Mouse (Mus musculus) hindbrain, embryonic 10.5 days (tissue): Measurements from ENCODE around the gene Btn1a1. TPM values are rescaled to one million over a fixed set of nuclear protein-coding genes. Genes with fewer than 3 reads are reported as not detected.

ENCODE experiments used
- DNase-seq: peaks from one replicate; pipeline ENCODE4 v3.0.0-alpha.2; 2017; ENCODE audit warnings: low spot score
- H3K27ac ChIP-seq: fragments of 300-500 bp; sonication (generic); 2 replicates; pipeline ENCODE4 v1.5.1; 2016; ENCODE audit warnings: mild to moderate bottlenecking, moderate library complexity
- H3K27me3 ChIP-seq: fragments of 300-500 bp; sonication (generic); 2 replicates; pipeline ENCODE4 v1.6.1; 2016; ENCODE audit warnings: mild to moderate bottlenecking; ENCODE audit not compliant: poor library complexity, insufficient read depth, severe bottlenecking
- H3K36me3 ChIP-seq: fragments of 300-500 bp; sonication (generic); 2 replicates; pipeline ENCODE4 v1.6.1; 2016; ENCODE audit warnings: mild to moderate bottlenecking, moderate library complexity
- H3K4me1 ChIP-seq: fragments of 300-500 bp; sonication (generic); replicated peaks from 2 replicates; pipeline ENCODE4 v1.6.1; 2016; ENCODE audit warnings: mild to moderate bottlenecking
- H3K4me3 ChIP-seq: fragments of 300-500 bp; sonication (generic); 2 replicates; pipeline ENCODE4 v1.5.1; 2016; ENCODE audit warnings: mild to moderate bottlenecking, moderate library complexity
- H3K9me3 ChIP-seq: fragments of 300-500 bp; sonication (generic); 2 replicates; pipeline ENCODE4 v1.6.1; 2016; ENCODE audit warnings: mild to moderate bottlenecking, moderate library complexity
- WGBS: fragments of 180-500 bp; shearing (Covaris S2); methylation state at CpG from one replicate; pipeline ENCODE4 v1.1.7; 2016; 5-methylcytosine and 5-hydroxymethylcytosine counted together
- polyA plus RNA-seq: library from polyadenylated mRNA; unstranded; fragments of >200 nt; fragmentation: Nextera tagmentation; extraction: Ambion mirVana; gene quantifications from 2 replicates; pipeline ENCODE4 v1.2.1, GENCODE M21; 2016

The Btn1a1 gene
- polyA plus RNA-seq, 1 experiment from 2014 or later = 0.04 TPM

DNA sequence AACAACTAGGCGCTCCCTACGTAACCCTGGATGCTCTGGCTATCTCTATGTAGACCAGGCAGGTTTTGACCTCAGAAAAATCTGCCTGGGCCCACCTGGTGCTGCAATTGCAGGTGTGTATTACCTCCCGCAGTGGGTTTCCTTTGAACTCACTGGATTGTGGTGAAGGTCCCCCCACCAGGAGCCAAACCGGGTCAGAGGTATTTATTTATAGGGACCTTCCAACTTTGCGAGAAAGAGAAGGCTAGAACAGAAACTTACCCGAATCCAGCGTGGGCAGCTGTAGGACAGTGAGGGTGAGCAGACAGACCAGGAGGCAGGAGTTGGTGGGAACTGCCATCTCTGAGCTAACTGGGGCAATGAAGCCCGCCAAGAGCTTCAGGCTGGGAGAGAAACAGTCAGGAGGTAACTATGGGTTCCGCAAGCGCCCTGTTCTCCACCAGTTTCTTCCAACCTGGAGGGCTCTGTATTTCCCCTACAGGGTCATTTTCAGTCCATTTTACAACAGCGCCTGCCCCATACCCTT lies 797 bp downstream of the Btn1a1 start:
- Histone ChIP-seq H3K4me3 (peak overlapping the region; percentile 66), H3K36me3 (no peaks in the 10 kb centered on the region), H3K9me3 (no peaks in the 10 kb centered on the region), H3K27ac (no peak overlapping the region), H3K27me3 (peaks cover 33% of the 10 kb centered on the region; the same call in 1 of the 2 replicates), H3K4me1 (peaks cover 29% of the 10 kb centered on the region)
- DNase-seq = peak; percentile 45
- WGBS = under 1% methylated on average over 11 of the region's 11 CpGs

DNA sequence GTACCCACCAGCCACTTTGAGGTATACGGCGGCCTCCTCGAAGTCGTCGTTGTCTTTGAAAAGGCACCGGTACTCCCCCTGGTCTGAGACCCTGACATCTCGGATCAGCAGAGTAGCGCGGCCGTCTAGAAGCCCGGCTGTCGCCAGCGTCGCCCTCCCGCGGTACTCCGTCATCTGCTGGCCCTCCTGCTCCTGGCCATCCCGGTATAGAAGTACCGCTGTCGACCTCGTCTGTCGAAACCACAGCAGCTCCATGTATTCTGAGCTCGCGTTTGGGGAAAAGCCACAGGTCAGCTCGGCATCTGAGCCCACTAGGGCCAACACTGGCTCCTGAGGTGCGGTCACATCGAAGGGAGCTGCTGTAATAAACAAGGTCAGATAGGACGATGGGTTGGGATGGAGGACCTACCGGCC lies 1.5 kb downstream of the Btn1a1 start:
- WGBS = under 1% methylated on average over 29 of the region's 29 CpGs
- Histone ChIP-seq H3K36me3 (no peaks in the 10 kb centered on the region), H3K27me3 (peaks cover 37% of the 10 kb centered on the region), H3K4me3 (peak overlapping the region; percentile 66), H3K9me3 (no peaks in the 10 kb centered on the region), H3K4me1 (peaks cover 33% of the 10 kb centered on the region), H3K27ac (peak overlapping the region; percentile 59; the same call in 1 of the 2 replicates)
- DNase-seq = peak; percentile 67

DNA sequence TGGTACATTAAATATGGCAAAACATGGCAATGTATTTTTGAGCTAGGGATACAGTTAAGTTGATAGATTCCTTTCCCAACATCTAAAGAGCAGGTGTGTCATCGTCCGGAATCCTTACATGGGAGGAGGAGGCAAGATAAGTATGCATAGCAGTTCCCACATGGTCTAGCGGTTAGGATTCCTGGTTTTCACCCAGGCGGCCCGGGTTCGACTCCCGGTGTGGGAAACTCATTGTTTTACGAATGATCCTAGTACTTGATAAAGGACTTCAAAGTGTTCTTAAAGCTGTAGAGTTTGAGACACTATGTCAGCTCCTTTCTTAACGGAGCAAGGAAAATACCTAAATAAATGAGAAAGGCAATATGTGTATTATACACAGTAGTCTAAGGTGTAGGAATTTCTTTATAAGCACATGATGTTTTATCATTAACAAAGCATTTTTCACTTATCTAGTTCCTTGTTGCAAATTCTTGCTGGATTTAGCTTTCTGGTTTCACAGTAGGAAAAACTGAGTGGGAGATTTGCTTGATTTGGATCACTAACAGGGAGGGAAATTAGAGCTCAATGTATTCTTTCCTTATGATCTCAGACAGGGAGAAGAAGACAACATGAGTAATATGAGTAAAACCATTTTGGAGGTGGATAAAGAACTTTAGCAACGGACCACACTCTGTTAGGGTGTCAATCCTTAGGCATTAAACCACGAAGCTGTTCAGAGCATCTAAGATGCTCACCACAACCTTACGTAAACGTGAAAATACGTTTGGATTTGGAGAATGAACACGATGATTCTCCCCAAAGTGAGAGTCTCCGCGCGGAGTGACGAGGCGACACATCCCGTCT lies 2.1 kb downstream of the Btn1a1 start:
- H3K27ac ChIP-seq = peak overlapping the region; percentile 59; the same call in 1 of the 2 replicates
- DNase-seq = peak; percentile 90

DNA sequence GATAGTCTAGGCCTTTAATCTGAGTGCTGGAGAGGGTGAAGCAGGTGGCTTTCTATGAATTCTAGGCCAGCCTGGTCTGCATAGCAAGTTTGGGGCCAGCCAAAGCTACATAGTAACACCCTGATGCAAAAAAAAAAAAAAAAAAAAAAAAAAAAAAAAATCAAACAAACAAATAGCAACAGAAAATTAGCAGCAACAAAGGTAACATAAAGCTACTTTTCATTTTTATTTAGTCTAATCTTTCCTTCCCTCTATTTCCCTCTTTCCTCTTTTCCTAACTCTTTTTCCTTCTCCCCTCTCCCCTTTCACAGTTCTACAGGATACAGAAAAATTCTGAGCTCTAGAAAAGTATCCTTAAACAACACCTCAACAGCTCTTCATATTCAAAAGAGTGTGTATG lies 3.0 kb downstream of the Btn1a1 start:
- DNase-seq = no peak
- H3K36me3 ChIP-seq = no peaks in the 10 kb centered on the region
- peaks cover 42% of the 10 kb centered on the region for H3K4me1 ChIP-seq
- peaks cover 51% of the 10 kb centered on the region for H3K27me3 ChIP-seq
- H3K9me3 ChIP-seq = no peaks in the 10 kb centered on the region
- no peak overlapping the region for H3K27ac ChIP-seq
- no peak overlapping the region for H3K4me3 ChIP-seq

More for the DNA sequence above, 2.1 kb downstream of the Btn1a1 start:
- H3K4me3 ChIP-seq = peak overlapping the region; percentile 66
- WGBS = under 1% methylated on average over 21 of the region's 21 CpGs
- H3K36me3 ChIP-seq = no peaks in the 10 kb centered on the region
- peaks cover 39% of the 10 kb centered on the region for H3K4me1 ChIP-seq
- H3K9me3 ChIP-seq = no peaks in the 10 kb centered on the region
- H3K27me3 ChIP-seq = peaks cover 43% of the 10 kb centered on the region

DNA sequence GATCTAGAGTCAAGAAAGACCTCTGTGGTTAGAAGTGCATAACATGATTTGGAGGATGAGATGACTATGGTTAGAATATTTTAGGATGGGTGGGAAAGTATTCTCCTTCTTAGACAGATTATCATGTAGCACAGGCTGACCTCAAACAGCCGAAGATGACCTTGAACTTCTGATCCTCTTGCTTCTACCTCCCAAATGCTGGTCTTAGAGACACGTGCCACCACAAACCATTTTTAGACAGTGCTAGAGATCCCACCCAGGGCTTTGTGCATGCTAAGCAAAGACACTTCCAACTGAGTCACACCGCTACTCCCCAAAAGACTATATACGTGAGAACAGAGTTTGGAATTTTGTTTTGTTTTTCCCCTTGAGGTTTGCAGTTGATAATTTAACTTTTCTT lies 3.6 kb downstream of the Btn1a1 start:
- H3K4me3 ChIP-seq = no peak overlapping the region
- H3K27ac ChIP-seq = no peak overlapping the region
- H3K36me3 ChIP-seq = no peaks in the 10 kb centered on the region
- H3K4me1 ChIP-seq = peaks cover 42% of the 10 kb centered on the region
- no peak for DNase-seq
- H3K27me3 ChIP-seq = peaks cover 57% of the 10 kb centered on the region
- WGBS = 77% methylated on average over 4 of the region's 4 CpGs
- H3K9me3 ChIP-seq = no peaks in the 10 kb centered on the region

DNA sequence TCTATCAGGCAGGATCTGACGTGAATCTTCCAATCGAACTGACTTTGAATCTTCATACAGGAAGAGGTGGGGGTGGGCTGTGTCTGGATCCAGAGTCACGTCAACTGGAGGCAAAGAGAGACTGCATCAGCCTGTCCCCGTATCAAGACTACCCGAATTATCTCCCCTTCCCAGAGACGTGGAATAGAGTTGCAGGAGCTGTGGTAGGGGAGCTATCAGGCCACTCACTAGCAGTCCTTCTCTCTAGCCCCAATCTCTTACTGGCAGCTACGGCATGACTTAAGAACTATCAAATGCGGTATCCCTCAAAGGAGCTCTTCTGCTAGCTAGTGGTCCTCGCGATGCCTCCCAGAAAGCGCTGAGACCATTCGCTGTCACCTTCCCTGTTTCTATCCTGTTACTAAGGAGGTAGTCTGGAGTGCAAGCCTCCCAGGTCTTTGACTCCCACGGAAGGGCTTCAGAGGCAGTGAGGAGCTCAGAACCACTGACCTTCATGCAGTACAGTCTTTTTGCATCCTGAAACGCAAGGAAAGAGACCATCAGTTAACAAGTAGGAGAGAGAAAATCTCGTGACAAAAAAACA lies 6.3 kb downstream of the Btn1a1 start:
- Histone ChIP-seq H3K36me3 (no peaks in the 10 kb centered on the region), H3K9me3 (no peaks in the 10 kb centered on the region), H3K4me3 (peak overlapping the region; percentile 32), H3K27me3 (peaks cover 46% of the 10 kb centered on the region), H3K27ac (peak overlapping the region; percentile 23; the same call in 1 of the 2 replicates), H3K4me1 (peaks cover 20% of the 10 kb centered on the region)
- 16% methylated on average over 15 of the region's 15 CpGs for WGBS
- no peak for DNase-seq

GRCm38 (mm10) chr13:23453926-23454325 lies 11.8 kb downstream of the Btn1a1 start:
- Histone ChIP-seq H3K4me1 (peaks cover 6% of the 10 kb centered on the region; the same call in 1 of the 2 replicates), H3K4me3 (peak overlapping the region; percentile 59), H3K27me3 (peaks cover 20% of the 10 kb centered on the region), H3K9me3 (no peaks in the 10 kb centered on the region), H3K27ac (peak overlapping the region; percentile 78), H3K36me3 (no peaks in the 10 kb centered on the region)
- WGBS = under 1% methylated on average over 9 of the region's 9 CpGs
- DNase-seq = no peak

DNA sequence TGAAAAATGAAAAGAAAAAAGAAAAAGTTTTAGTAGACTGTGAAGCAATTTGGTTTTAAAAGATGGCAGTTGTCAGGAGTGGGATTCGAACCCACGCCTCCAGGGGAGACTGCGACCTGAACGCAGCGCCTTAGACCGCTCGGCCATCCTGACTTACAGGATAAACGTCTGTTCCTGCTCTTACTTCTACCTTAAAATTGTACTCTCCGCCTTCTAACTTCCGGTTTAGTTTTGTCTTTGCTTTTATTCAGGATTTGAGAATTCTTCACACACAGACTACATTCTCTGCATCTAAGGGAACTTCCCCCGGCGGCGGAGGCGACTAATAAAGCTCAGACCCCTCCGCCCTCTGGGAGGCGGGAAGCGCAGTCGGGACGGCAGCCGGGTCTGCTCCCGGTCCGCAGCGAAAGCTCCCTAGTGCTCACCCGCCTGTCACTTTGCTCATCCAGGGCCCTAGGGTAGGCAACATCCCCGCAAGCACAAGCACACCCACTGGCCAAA lies 12.3 kb downstream of the Btn1a1 start:
- no peaks in the 10 kb centered on the region for H3K9me3 ChIP-seq
- peak; percentile 76 for DNase-seq
- H3K4me1 ChIP-seq = peaks cover under 1% of the 10 kb centered on the region; the same call in 1 of the 2 replicates
- H3K36me3 ChIP-seq = no peaks in the 10 kb centered on the region
- under 1% methylated on average over 25 of the region's 25 CpGs for WGBS
- H3K27ac ChIP-seq = peak overlapping the region; percentile 78
- peaks cover 15% of the 10 kb centered on the region for H3K27me3 ChIP-seq
- H3K4me3 ChIP-seq = peak overlapping the region; percentile 59

DNA sequence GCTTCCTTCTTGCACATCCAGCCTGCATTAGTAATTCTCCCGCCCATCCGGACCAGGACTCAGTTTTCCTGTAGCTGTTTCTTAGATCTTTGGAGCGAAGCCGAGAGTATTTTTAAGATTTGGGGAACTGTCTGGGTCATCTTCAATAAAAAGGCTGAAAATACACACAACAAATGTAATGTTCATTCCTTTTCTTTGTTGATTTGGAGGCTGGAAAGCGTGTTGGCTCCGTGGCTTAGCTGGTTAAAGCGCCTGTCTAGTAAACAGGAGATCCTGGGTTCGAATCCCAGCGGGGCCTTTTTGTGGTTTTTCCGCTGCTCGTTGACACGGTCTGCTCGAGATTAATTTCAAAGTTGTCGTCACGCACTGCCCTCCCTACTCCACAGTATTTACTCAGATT lies 15.3 kb downstream of the Btn1a1 start:
- WGBS = under 1% methylated on average over 15 of the region's 15 CpGs
- H3K4me3 ChIP-seq = peak overlapping the region; percentile 64
- H3K27me3 ChIP-seq = no peaks in the 10 kb centered on the region
- no peaks in the 10 kb centered on the region for H3K9me3 ChIP-seq
- H3K36me3 ChIP-seq = no peaks in the 10 kb centered on the region
- H3K4me1 ChIP-seq = peaks cover 2% of the 10 kb centered on the region; the same call in 1 of the 2 replicates
- H3K27ac ChIP-seq = peak overlapping the region; percentile 84
- DNase-seq = peak; percentile 87

DNA sequence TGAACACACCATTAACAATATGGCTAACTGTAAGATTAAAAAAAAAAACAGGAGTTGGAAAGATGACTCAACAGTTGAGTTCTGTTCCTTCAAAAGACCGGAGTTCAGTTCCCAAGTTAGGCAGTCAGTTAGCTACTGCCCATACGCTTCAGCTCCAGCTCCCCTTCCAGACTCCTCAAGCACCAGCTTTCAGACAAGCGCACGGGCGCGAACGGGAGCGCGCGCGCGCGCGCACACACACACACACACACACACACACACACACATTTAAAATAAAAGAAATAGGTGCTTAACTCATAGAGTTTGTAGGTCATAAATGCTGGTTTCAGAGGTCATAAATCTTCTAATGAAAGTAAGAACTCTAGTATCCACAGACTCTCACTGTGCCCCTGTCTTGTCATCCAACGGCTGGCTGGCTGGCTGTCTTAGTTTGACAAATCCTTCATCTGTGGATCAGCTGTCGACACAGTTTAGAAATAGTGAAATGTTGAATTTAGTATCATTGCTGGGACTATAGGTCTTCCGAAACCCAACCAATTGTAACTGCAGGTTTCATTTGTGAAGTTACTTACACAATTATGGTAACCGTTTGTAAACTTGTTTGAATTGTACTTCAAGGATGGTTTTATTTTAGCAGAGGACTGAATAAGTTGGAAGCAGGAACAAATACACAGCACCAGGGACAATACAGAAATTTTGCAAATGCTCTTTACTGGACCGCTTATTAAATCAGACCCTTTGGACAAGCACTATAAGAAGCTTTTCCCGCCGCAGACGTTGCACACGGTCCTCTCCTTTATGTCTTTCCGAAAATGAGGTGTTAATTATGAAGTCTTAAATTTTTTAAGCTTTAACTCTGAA lies 16.2 kb downstream of the Btn1a1 start:
- Histone ChIP-seq H3K4me1 (peaks cover 8% of the 10 kb centered on the region), H3K9me3 (no peaks in the 10 kb centered on the region), H3K4me3 (peak overlapping the region; percentile 64), H3K27ac (peak overlapping the region; percentile 84), H3K36me3 (no peaks in the 10 kb centered on the region), H3K27me3 (no peaks in the 10 kb centered on the region)
- DNase-seq = peak; percentile 83
- under 1% methylated on average over 24 of the region's 24 CpGs for WGBS

GRCm38 (mm10) chr13:23448758-23449157 lies 16.9 kb downstream of the Btn1a1 start:
- no peaks in the 10 kb centered on the region for H3K27me3 ChIP-seq
- no peak for DNase-seq
- H3K4me3 ChIP-seq = peak overlapping the region; percentile 64
- peaks cover 11% of the 10 kb centered on the region for H3K4me1 ChIP-seq
- H3K9me3 ChIP-seq = no peaks in the 10 kb centered on the region
- H3K27ac ChIP-seq = no peak overlapping the region
- WGBS = 52% methylated on average over 3 of the region's 3 CpGs
- no peaks in the 10 kb centered on the region for H3K36me3 ChIP-seq

DNA sequence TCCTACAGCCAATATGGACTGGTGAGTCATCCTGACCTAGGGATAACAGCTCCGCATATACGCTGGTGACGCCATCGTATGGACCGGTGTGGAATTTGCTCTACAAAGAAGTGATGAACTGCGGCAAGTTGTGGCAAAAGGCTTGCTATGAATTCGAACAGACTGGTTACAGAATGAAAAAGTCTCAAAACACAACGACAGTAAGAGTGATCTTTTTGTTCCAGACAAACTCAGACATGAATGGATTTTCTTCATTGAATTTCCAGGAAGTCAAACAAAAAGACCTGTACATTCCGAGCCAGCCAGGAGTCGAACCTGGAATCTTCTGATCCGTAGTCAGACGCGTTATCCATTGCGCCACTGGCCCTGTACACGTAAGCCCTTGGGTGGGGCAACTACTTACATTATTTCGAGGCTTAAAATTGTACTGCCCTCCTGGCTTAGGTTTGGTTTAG lies 19.2 kb downstream of the Btn1a1 start:
- under 1% methylated on average over 16 of the region's 16 CpGs for WGBS
- Histone ChIP-seq H3K27ac (peak overlapping the region; percentile 98), H3K27me3 (no peaks in the 10 kb centered on the region), H3K9me3 (no peaks in the 10 kb centered on the region), H3K4me1 (peaks cover 11% of the 10 kb centered on the region), H3K4me3 (peak overlapping the region; percentile 74), H3K36me3 (no peaks in the 10 kb centered on the region)
- peak; percentile 86 for DNase-seq
